Mouse (Mus musculus) adrenal gland, postnatal 4 days (tissue): Measurements from ENCODE around the gene Nop14. TPM values are rescaled to one million over a fixed set of nuclear protein-coding genes. Genes with fewer than 3 reads are reported as not detected.

Experiments used
- DNase-seq, 2 experiments: peaks; one replicate each; pipeline ENCODE4 v3.0.0; 2021 to 2022; ENCODE audit warnings: low spot score in 2 of 2, mixed read lengths in 2 of 2
- long read RNA-seq, 2 experiments: library from polyadenylated mRNA; stranded (forward); transcript quantifications; one replicate each; pipeline ENCODE4 v2.0.0; 2021
- total RNA-seq, 2 experiments: library from RNA; stranded (reverse); gene quantifications; 2 replicates each; pipeline ENCODE4 v1.2.3; 2021

The Nop14 gene
- total RNA-seq, result 10 to 100 TPM; 22.7 to 24.2 TPM
- long read RNA-seq, experiment 1, transcript Nop14-201 (18 exons, 2,702 nt), result major isoform, 13 of 18 reads
- long read RNA-seq, experiment 1, partial matches to known transcripts, result 4 of 18 reads
- long read RNA-seq, experiment 1, other reads (novel, unspliced or antisense), result 1 of 18 reads
- long read RNA-seq, experiment 2, transcript Nop14-201 (18 exons, 2,702 nt), result major isoform, 29 of 45 reads
- long read RNA-seq, experiment 2, partial matches to known transcripts, result 12 of 45 reads
- long read RNA-seq, experiment 2, other reads (novel, unspliced or antisense), result 4 of 45 reads

DNA sequence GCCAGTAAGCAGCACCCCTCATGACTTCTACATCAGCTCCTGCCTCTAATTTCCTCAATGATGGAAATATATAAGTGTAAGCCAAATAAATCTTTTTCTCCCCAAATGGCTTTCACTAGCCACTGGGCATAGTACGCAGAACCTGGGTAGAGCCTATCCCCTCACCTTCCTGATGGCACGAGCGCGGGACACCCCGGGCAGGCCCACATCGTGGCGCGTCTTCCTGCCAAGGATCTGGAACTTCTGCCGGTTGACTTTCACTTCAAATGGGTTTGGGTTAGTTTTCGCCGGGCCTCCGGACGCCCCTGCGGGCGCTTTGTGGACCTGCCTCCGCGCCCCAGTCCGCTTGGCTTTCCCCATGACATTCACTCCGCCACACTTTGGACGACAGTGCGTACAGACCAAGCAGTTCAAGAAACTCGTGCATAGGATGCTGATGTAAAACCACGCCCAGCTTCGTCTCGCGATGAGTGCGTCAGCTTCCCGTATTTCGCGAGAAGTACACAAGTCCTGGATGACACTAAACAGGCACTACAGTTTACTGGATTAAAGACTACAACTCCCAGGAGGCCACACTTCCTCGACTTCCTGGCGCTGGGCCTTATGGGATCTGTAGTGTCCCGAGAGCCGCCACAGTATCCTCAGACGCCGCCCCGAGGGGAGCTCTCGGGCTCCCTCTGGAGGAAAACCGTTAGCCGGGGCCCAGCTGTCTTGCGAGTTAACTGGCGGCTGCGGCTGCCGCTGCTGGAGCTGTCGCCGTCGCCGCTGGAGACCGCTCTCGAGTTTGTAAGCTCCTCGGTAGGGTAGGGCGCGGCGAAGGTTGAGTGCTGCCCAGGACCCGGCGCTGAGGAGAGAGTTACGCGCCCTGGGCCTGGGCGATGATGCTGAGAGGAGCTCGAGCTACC, at the start of gene Nop14, which contains the start of gene Grk4:
Nop14 (minus strand) TSS at position 463 of the 905 bp plus-strand sequence.
Grk4 (plus strand) TSS at position 694 of the 905 bp plus-strand sequence.
- peak; percentile 93 to 97 for DNase-seq

DNA sequence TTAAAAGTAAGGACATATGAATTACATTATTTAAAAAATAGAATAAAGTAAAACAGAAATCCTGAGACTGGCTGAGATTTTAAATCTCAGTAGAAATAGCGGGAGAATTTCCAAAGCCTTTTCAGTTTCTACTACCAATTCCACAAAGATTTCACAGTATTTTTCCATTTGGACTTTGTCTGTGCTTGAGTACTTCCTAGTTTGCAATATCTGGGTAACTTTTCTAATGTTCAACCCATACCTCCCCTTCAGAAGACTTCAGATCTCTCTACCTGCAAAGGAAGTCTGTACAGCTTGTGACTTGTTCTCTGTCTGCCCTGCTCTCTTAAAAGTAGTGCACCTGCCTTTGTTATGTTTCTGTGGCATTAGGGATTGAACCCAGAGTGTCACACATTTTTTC, 48.5 kb upstream of the Nop14 start:
- DNase-seq, result no peak

DNA sequence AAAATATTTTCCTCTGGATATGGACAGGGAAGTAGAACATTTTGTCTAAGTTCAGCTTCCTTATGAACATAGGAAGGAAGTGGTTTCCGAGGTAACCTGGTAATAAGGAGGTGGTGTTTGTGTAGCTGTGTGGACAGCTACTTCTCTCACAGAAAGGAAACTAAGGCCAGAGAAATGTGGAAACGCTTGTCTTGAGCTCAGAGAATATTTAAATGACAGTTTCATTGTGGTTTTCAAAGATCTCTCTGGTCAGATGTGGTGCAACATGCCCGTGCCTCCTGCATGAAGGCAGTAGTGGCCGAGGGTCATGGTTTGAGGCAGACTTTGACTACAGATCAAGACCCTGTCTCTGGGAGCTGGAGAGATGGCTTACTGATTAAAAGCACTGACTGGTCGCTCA, 35.6 kb upstream of the Nop14 start:
- DNase-seq, result no peak

DNA sequence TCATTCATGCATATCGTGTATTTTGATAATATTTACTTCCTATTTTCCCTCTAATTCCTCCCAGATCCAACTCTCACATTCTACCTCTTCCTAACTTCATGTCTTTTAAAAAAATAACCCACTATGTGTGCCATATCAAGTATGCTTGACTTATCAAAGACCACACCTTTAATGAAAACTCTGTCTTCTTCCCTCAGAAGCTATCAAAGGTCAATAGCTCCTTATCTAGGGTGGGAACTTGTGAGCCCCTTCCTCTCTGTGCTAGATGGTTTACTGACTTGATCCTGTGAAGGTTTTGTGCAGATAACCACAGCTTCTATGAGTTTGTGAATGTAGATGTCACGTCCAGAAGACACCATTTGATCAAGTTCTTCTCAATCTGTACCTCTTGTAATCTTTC, 32.8 kb upstream of the Nop14 start:
- DNase-seq, result no peak

GRCm38 (mm10) chr5:34689868-34690267, 29.9 kb upstream of the Nop14 start:
- DNase-seq, result no peak

- no peak for DNase-seq
Observed at GRCm38 (mm10) chr5:34670280-34670679, 10.3 kb upstream of the Nop14 start.

- DNase-seq, result no peak
Observed at GRCm38 (mm10) chr5:34669493-34669892, 9.5 kb upstream of the Nop14 start.

GRCm38 (mm10) chr5:34663231-34663630, 3.3 kb upstream of the Nop14 start:
- no peak for DNase-seq

GRCm38 (mm10) chr5:34661909-34662308, 2.0 kb upstream of the Nop14 start:
- no peak for DNase-seq

DNA sequence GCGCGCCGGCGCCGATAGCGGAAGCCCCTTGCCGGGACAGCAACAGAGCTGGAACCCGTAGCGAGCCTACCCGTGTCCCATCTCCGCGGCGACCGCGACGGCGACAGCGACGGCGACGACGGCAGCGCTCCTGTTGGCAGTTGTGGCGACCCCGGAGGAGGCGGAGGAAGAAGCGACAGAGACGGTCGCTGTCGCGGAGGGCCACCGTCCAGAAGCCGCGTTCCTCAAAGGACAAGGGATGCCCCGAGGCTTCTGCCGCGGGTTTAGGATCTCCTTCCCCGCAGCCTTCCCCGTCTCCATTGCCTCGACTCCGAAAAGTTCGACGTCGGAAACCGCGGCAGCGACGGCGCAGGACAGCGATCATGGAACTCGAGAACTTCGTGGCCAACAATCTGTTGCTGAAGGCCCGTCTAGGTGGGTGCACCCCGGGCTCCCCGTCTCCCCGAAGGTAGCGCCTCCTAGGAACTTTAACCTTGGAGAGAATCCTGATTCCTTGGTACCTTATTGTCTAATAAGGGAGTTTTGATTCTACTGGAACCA, 713 bp upstream of the Nop14 start:
- DNase-seq, result peak in 1 of 2 experiments; percentile 21

DNA sequence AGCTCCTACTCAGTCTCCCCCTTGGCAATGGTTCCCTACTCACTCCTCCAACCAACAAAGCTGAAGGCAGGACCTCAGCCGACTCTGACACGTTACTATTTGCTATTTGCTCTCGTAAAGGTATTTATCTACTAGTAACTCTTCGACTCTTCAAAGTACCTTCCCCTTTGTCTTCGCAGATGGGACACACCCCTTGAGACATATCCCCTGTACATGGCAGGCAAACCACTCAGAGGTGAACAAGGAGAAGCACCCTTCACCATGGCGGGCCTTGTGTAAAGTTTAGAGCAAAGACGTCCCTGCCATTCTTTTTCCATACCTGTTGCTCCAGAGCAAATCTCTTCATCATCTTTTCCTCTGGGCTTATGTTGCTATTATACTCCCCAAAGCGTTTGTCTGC, 2.4 kb downstream of the Nop14 start:
- DNase-seq, result no peak

DNA sequence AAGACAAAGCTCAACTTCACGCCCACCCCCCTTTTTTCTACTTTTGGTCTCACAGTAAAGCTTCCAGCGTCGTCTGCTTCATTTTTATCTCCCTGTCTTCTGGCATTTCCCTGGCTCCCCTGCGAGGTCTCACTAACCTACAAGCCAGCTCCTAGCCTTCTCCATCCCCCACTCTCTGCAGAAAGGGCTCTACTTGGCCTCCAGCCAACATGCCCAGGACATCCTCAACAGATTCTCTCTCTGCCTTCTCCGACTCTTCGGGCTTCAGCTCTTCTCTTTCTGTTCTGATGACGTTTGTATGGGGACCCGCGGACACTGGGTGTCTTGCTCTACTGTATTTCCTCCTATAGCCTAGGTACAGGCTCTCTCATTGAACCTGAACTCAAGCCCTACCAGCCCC, 5.1 kb downstream of the Nop14 start:
- DNase-seq, result no peak

- no peak for DNase-seq
Observed at GRCm38 (mm10) chr5:34652961-34653360, 7.0 kb downstream of the Nop14 start.

DNA sequence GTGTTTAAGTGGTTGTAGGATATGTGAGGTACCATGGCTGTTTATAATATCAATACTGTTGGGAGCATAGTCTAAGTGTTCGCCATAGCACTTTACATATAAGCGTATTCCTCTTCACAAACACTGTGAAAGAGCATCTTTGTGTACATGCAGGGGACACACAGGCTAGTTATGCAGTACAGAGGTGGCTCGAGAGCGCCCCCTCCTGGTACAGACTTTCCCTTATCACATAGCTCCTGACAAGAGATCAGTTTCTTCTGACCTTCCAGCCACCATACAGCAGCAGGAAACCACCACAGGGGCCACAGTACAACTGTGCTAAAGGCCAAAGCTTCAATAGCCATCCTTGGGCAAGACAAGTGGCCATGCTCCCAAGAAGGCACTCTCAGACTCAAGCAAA, 12.4 kb downstream of the Nop14 start:
- no peak for DNase-seq

DNA sequence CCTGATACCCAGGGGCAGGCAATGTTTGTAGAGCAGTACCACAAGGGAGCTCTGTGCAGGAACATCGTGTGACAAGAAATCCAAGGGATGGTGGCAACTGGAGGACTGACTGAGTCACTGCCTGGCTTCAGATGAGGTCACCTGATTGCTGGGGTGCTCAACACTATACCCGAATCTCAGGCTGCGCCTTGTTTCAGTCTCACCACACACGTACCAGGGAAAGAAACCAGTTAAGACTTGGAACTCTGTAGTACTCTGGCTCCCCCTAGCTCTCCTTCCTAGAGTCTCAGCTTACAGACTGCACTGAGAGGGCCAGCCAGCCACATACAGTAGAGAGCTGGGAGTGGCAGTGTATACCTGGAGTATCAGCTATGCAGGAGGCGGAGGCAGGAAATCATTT, 17.0 kb downstream of the Nop14 start:
- DNase-seq, result no peak

DNA sequence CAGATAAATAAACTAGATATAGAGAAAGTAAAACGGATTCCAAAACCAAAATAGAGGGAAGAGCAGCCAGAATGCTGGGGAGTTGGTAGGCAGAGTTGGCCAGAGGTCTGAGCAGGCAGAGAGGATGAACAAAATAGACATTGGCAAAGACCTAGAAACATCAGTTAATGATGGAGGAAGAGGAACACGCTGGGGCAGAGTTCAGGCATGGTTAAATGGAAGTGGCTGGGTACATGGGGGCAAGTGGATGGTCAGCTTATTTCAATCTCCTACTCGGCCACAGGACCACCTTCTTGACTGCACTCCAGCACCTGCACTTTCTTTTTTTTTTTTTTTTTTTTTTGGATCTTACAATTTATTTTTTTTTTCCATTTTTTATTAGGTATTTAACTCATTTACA, 18.0 kb downstream of the Nop14 start:
- no peak for DNase-seq

DNA sequence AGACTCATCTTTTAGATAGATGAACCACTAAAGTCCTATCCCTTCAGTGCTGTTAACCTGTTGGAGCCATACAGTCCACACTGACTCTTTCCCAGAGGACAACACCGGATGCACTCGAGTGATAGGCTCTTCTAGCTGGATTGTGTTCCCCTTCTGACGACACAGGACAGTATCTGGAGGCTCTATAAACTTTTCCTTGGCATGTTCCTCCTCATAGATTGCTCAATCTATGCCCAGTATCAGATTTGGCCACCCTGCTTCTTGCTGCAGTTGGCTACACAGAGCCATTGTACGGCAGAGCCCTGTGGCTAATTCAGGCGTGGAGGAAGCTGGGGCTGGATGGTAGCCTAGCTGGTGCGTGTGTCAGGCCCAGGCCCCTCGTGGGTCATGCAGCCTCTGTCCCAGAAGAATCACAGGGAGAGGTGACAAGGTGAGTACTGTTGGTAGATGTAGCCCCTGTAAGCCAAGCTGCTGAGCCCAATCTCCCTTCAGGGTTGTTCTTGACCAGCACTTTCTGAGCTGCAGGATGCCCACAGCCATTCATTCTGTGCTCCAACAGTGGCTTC, 22.3 kb downstream of the Nop14 start:
- no peak for DNase-seq

GRCm38 (mm10) chr5:34636481-34637287, 23.3 kb downstream of the Nop14 start, which contains the start of gene Mfsd10:
TSS of gene Mfsd10 (minus strand) at chr5:34637212.
- peak; percentile 51 to 66 for DNase-seq

GRCm38 (mm10) chr5:34635665-34636192, 24.2 kb downstream of the Nop14 start:
- DNase-seq, result no peak

GRCm38 (mm10) chr5:34634746-34635400, 25.1 kb downstream of the Nop14 start:
- no peak for DNase-seq
